Mouse (Mus musculus) mouse trophoblast stem cell (cell line): ENCODE data around the gene Astn1.

Experiments used
- in situ Hi-C, 2 experiments: fragments of 300-500 bp; cut with MseI, MboI; formaldehyde crosslinking; loops; 2 replicates in 1 of 2; 3 replicates in 1 of 2; pipeline ENCODE4 v1.15.1; 2025

Astn1 gene

GRCm38 (mm10) chr1:158607201-158607600 lies 245.1 kb downstream of the Astn1 start:
- in situ Hi-C loops, result no loop called here

GRCm38 (mm10) chr1:158615202-158615601 lies 253.1 kb downstream of the Astn1 start:
- in situ Hi-C loops, result no loop called here

GRCm38 (mm10) chr1:158617943-158618342 lies 255.9 kb downstream of the Astn1 start:
- in situ Hi-C loops, result no loop called here

GRCm38 (mm10) chr1:158632935-158633334 lies 270.9 kb downstream of the Astn1 start:
- in situ Hi-C loops, result no loop called here

- in situ Hi-C loops, result no loop called here
Observed at GRCm38 (mm10) chr1:158633441-158633840, 271.4 kb downstream of the Astn1 start.

GRCm38 (mm10) chr1:158641306-158641705 lies 279.2 kb downstream of the Astn1 start:
- in situ Hi-C loops, result no loop called here

- in situ Hi-C loops, result no loop called here
Observed at GRCm38 (mm10) chr1:158642247-158642646, 280.2 kb downstream of the Astn1 start.

GRCm38 (mm10) chr1:158652799-158653198 lies 290.7 kb downstream of the Astn1 start:
- in situ Hi-C loops, result loop anchor here (5.0 to 10.0 kb wide), 2 partner anchors 58 to 1100 kb away; no protein-coding TSS in a partner anchor

GRCm38 (mm10) chr1:158653808-158654520 lies 291.9 kb downstream of the Astn1 start:
- in situ Hi-C loops, result loop anchor here (5.0 to 10.0 kb wide), 2 partner anchors 59 to 1102 kb away; no protein-coding TSS in a partner anchor

- in situ Hi-C loops, result loop anchor here (5.0 to 10.0 kb wide), 2 partner anchors 60 to 1102 kb away; no protein-coding TSS in a partner anchor
Observed at GRCm38 (mm10) chr1:158654571-158655205, 292.6 kb downstream of the Astn1 start.

GRCm38 (mm10) chr1:158656986-158657385 lies 294.9 kb downstream of the Astn1 start:
- in situ Hi-C loops, result loop anchor here (10.0 kb wide), 1 partner anchor 62 kb away; no protein-coding TSS in a partner anchor

GRCm38 (mm10) chr1:158666001-158666400 lies 303.9 kb downstream of the Astn1 start:
- in situ Hi-C loops, result loop anchor here in 1 of 2 experiments (5.0 kb wide), 1 partner anchor 466 kb away; no protein-coding TSS in a partner anchor

GRCm38 (mm10) chr1:158669971-158670592 lies 308.0 kb downstream of the Astn1 start:
- in situ Hi-C loops, result loop anchor here (5.0 kb wide), 3 partner anchors 282 to 467 kb away; no protein-coding TSS in a partner anchor

- in situ Hi-C loops, result no loop called here
Observed at GRCm38 (mm10) chr1:158687726-158688125, 325.7 kb downstream of the Astn1 start.

- in situ Hi-C loops, result no loop called here
Observed at GRCm38 (mm10) chr1:158697423-158697822, 335.4 kb downstream of the Astn1 start.

- in situ Hi-C loops, result no loop called here
Observed at GRCm38 (mm10) chr1:158697859-158698569, 335.9 kb downstream of the Astn1 start.

GRCm38 (mm10) chr1:158699276-158699675 lies 337.2 kb downstream of the Astn1 start:
- in situ Hi-C loops, result no loop called here

- in situ Hi-C loops, result no loop called here
Observed at GRCm38 (mm10) chr1:158700147-158700546, 338.1 kb downstream of the Astn1 start.

GRCm38 (mm10) chr1:158701336-158701735 lies 339.3 kb downstream of the Astn1 start:
- in situ Hi-C loops, result no loop called here

GRCm38 (mm10) chr1:158713301-158714095 lies 351.4 kb downstream of the Astn1 start:
- in situ Hi-C loops, result no loop called here
